Mouse (Mus musculus): ENCODE measurements around the gene Shank2.

Shank2 gene

GRCm38 (mm10) chr7:144284241-144285065 lies 282.7 kb downstream of the Shank2 start:
- DNase-seq = no peak

GRCm38 (mm10) chr7:144285066-144285633 lies 283.4 kb downstream of the Shank2 start:
- no peak for DNase-seq

- DNase-seq = no peak
Observed at GRCm38 (mm10) chr7:144285912-144286311, 284.2 kb downstream of the Shank2 start.

GRCm38 (mm10) chr7:144287991-144288390 lies 286.3 kb downstream of the Shank2 start:
- no peak for DNase-seq

GRCm38 (mm10) chr7:144291478-144291877 lies 289.8 kb downstream of the Shank2 start:
- no peak for DNase-seq

GRCm38 (mm10) chr7:144293611-144294010 lies 291.9 kb downstream of the Shank2 start:
- DNase-seq = no peak

GRCm38 (mm10) chr7:144294239-144295200 lies 292.8 kb downstream of the Shank2 start:
- no peak for DNase-seq

GRCm38 (mm10) chr7:144299351-144299750 lies 297.6 kb downstream of the Shank2 start:
- no peak for DNase-seq

- no peak for DNase-seq
Observed at GRCm38 (mm10) chr7:144301646-144302045, 299.9 kb downstream of the Shank2 start.

GRCm38 (mm10) chr7:144302498-144302897 lies 300.8 kb downstream of the Shank2 start:
- DNase-seq = no peak

- DNase-seq = no peak
Observed at GRCm38 (mm10) chr7:144307853-144308409, 306.2 kb downstream of the Shank2 start.

GRCm38 (mm10) chr7:144314438-144315105 lies 312.8 kb downstream of the Shank2 start:
- no peak for DNase-seq

GRCm38 (mm10) chr7:144316224-144316623 lies 314.5 kb downstream of the Shank2 start:
- no peak for DNase-seq

GRCm38 (mm10) chr7:144316797-144317196 lies 315.1 kb downstream of the Shank2 start:
- no peak for DNase-seq

GRCm38 (mm10) chr7:144324077-144324476 lies 322.3 kb downstream of the Shank2 start:
- no peak for DNase-seq

- no peak for DNase-seq
Observed at GRCm38 (mm10) chr7:144324861-144325260, 323.1 kb downstream of the Shank2 start.

- no peak for DNase-seq
Observed at GRCm38 (mm10) chr7:144325603-144326002, 323.9 kb downstream of the Shank2 start.

GRCm38 (mm10) chr7:144329403-144329890 lies 327.7 kb downstream of the Shank2 start:
- no peak for DNase-seq

GRCm38 (mm10) chr7:144336626-144337025 lies 334.9 kb downstream of the Shank2 start:
- DNase-seq = no peak

- no peak for DNase-seq
Observed at GRCm38 (mm10) chr7:144338694-144339093, 337.0 kb downstream of the Shank2 start.

GRCm38 (mm10) chr7:144340376-144340775 lies 338.6 kb downstream of the Shank2 start:
- no peak for DNase-seq

- DNase-seq = no peak
Observed at GRCm38 (mm10) chr7:144366133-144366532, 364.4 kb downstream of the Shank2 start.
